Mouse (Mus musculus) ES-E14 (cell line): ENCODE results near the gene Vmn2r20. TPM values are rescaled to one million over a fixed set of nuclear protein-coding genes. Genes with fewer than 3 reads are reported as not detected.
"Not testable (repeated sequence)": the region's sequence is repeated elsewhere in the genome, so short reads cannot be mapped to it uniquely, and the experiment has no call there.

Experiments used
- DNase-seq: peaks from one replicate; pipeline ENCODE4 v3.0.0-alpha.2; 2013; ENCODE audit warnings: low read depth, low spot score
- H3K27ac ChIP-seq: 2 replicates; pipeline ENCODE4 v1.5.1; 2012; ENCODE audit warnings: low read depth, mild to moderate bottlenecking, low read length, moderate library complexity, mixed read lengths; ENCODE audit not compliant: poor library complexity, insufficient read depth, severe bottlenecking
- H3K36me3 ChIP-seq: 2 replicates; pipeline ENCODE4 v1.6.1; 2012; ENCODE audit warnings: mild to moderate bottlenecking, low read length, moderate library complexity, mixed read lengths; ENCODE audit not compliant: control insufficient read depth, poor library complexity, insufficient read depth, severe bottlenecking
- H3K4me1 ChIP-seq, 2 experiments: fragments of 150-350 bp in 1 of 2; sonication (generic) in 1 of 2; 2 replicates each; pipeline ENCODE4 v1.6.1; 2012; ENCODE audit warnings: low read length in 2 of 2, mild to moderate bottlenecking in 1 of 2, mixed read lengths in 1 of 2; ENCODE audit not compliant: control insufficient read depth in 2 of 2, insufficient read depth in 2 of 2, poor library complexity in 1 of 2
- H3K4me3 ChIP-seq, 2 experiments: fragments of 150-350 bp in 1 of 2; sonication (generic) in 1 of 2; 2 replicates each; pipeline ENCODE4 v1.5.1; 2012; ENCODE audit warnings: low read length in 2 of 2, low read depth in 1 of 2, mild to moderate bottlenecking in 1 of 2, mixed read lengths in 1 of 2; ENCODE audit not compliant: insufficient read depth in 1 of 2, poor library complexity in 1 of 2, severe bottlenecking in 1 of 2
- H3K9ac ChIP-seq: 2 replicates; pipeline ENCODE4 v1.6.1; 2012; ENCODE audit warnings: low read depth, mild to moderate bottlenecking, low read length, mixed read lengths; ENCODE audit not compliant: poor library complexity, insufficient read depth, severe bottlenecking
- H3K9me3 ChIP-seq: fragments of 150-350 bp; sonication (generic); 2 replicates; pipeline ENCODE4 v1.6.1; 2012; ENCODE audit warnings: low read depth, mild to moderate bottlenecking, low read length; ENCODE audit not compliant: control insufficient read depth, insufficient read depth
- CHD2 ChIP-seq: IDR thresholded peaks from 2 replicates; pipeline ENCODE4 v1.6.1; 2014; ENCODE audit warnings: mild to moderate bottlenecking, low read depth, low read length, inconsistent platforms
- HCFC1 ChIP-seq: IDR thresholded peaks from 2 replicates; pipeline ENCODE4 v1.6.1; 2012; ENCODE audit warnings: low read length, inconsistent platforms, borderline replicate concordance; ENCODE audit not compliant: insufficient read depth
- MAFK ChIP-seq: IDR thresholded peaks from 2 replicates; pipeline ENCODE4 v1.6.1; 2014; ENCODE audit warnings: mild to moderate bottlenecking, low read depth, low read length, inconsistent platforms; ENCODE audit not compliant: insufficient read depth
- ZC3H11A ChIP-seq: IDR thresholded peaks from 2 replicates; pipeline ENCODE4 v1.6.1; 2012; ENCODE audit warnings: low read depth, mild to moderate bottlenecking, inconsistent platforms, low read length, borderline replicate concordance
- ZNF384 ChIP-seq: IDR thresholded peaks from 2 replicates; pipeline ENCODE4 v1.6.1; 2012; ENCODE audit warnings: low read depth, low read length, inconsistent platforms
- in situ Hi-C, 2 experiments: fragments of 600-800 bp; cut with MboI; formaldehyde crosslinking; loops; one replicate each; pipeline ENCODE4 v1.15.1; 2025; ENCODE audit warnings: low sequenced_read_pairs in 2 of 2, inconsistent platforms in 1 of 2; ENCODE audit not compliant: unreplicated experiment in 2 of 2
- total RNA-seq: library from RNA; depleted of rRNA; stranded (reverse); fragments of 300-350 nt; gene quantifications from 2 replicates; pipeline ENCODE4 v1.2.3, GENCODE M21; 2012; rRNA removed

The Vmn2r20 gene
- total RNA-seq, result not detected in 2 replicates

DNA sequence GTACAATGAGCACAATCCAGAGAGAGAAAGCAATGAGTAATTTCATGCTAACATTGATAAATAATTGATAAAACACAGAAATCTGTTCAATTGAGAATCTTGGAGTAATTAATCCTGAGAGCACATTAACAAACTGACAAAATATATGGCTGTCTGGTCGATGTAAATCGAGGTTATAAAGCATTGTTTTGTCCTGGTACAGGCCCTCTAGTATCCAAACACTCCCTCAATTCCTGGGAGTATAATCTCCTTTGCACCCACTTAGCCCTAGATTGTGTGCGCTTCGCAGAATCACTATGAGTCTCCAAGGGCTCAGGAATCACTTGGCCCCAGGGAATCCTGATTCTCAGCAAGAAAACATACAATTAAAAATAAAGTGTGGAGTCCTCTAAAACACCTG is at the start of gene Vmn2r20:
TSS of gene Vmn2r20 (minus strand) at position 101 of the 400 bp plus-strand sequence.
- in situ Hi-C loops, H3K9me3 ChIP-seq, H3K27ac ChIP-seq, H3K9ac ChIP-seq, H3K4me3 ChIP-seq, H3K4me1 ChIP-seq, DNase-seq, H3K36me3 ChIP-seq: not testable (repeated sequence)

DNA sequence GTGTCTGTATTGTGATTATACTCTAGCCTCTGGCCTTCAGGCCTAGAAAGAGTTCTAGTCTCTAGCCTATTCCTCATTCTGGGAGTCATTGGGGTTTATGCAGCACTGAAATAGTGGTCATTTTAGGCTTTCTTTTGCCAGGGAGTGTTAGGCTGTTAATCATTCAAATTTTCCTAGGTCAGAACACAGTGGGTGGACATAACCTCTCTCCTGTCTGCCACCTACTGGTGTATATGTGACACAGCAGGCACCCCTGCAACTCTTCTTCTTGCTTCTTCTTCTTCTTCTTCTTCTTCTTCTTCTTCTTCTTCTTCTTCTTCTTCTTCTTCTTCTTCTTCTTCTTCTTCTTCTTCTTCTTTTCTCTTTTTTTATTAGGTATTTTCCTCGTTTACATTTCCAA is 6.5 kb upstream of the Vmn2r20 start:
- DNase-seq, H3K27ac ChIP-seq, in situ Hi-C loops, H3K9ac ChIP-seq, H3K36me3 ChIP-seq, H3K9me3 ChIP-seq, H3K4me3 ChIP-seq, H3K4me1 ChIP-seq: not testable (repeated sequence)

DNA sequence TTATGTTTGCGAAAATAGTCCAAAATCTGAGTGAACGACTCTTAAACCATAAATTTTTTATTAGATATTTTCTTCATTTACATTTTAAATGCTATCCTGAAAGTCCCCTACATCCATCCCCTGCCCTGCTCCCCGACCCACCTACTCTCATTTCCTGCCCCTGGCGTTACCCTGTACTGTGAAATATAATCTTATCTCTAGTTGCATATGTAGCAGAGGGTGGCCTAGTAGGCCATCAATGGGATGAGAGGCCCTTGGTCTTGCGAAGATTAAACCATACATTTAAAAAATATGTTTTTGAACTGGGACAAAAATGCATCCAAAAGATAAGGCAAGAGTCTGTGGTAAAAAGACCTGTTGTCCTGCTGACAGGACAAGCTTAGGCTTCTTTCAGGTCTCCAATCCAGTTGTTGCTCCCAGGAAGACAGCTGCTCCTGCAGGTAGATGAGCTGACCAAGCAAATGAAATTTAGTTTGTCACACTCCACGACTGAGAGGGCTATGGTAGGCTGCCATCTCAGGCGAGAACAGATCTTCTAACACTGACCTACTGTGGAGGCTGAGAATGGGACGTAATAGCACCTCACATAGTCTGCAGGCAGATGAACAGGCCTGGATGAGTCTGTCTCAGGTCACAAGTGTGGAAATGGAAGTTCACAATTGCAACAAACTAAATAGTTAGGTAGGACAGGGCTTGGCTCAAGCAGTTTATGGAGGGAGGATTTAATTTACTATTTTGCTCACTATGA is 10.8 kb downstream of the Vmn2r20 start:
- H3K9ac ChIP-seq, DNase-seq, H3K27ac ChIP-seq, in situ Hi-C loops, H3K4me1 ChIP-seq, H3K36me3 ChIP-seq, H3K9me3 ChIP-seq, H3K4me3 ChIP-seq: not testable (repeated sequence)

DNA sequence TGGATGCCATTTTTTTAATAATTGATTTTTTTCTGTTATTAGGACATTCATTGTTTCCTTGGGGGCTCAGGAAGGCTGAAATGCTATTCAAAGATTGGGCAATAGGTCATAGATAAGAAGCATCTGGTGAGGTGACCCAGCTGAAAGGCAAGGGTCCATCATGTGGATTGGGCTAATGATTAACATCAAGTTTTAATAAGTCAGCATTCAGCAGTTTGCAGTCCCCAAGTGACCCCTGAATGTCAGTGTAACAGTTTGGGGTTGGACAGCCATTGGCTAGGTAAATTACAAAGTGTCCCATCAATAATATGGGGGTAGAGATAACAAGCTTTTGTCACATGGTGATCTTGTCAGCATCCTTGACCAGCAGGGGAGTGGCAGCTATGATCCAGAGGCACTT is 29.1 kb downstream of the Vmn2r20 start:
- H3K4me3 ChIP-seq, DNase-seq, in situ Hi-C loops, H3K27ac ChIP-seq, H3K9ac ChIP-seq, H3K9me3 ChIP-seq, H3K4me1 ChIP-seq, H3K36me3 ChIP-seq: not testable (repeated sequence)

DNA sequence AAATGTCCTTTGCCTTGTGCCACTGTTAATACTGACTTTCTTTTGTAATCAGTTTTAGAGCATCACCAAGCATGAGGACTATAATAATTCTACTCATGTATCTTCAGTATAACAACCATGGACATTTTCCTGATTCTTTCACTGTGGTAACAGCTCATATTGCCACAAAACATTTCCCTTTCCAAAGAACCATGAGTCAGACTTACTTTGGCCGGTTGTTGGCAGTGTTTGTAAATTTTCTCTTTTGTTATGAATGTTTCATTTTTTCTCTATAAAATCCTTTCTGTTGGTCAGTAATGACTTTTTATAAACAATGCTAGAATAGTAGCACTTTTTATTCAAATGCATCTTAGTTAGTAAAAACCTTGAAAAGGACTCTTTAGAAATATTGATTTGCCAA is 71.8 kb downstream of the Vmn2r20 start:
- H3K36me3 ChIP-seq, result no peaks in the 10 kb centered on the region
- in situ Hi-C loops, result no loop called here
- no peak overlapping the region for H3K9ac ChIP-seq
- H3K27ac ChIP-seq, result no peak overlapping the region
- no peak for TF ChIP-seq ZC3H11A
- no peak for TF ChIP-seq MAFK
- TF ChIP-seq CHD2, result no peak
- TF ChIP-seq HCFC1, result no peak
- no peak for TF ChIP-seq ZNF384
- H3K4me1 ChIP-seq, result no peaks in the 10 kb centered on the region
- DNase-seq, result no peak
- H3K4me3 ChIP-seq, result no peak overlapping the region
- H3K9me3 ChIP-seq, result no peaks in the 10 kb centered on the region
